Mouse (Mus musculus) kidney, adult 2 months (tissue): ENCODE results near the gene Plekhm3.

ENCODE experiments used
- CTCF ChIP-seq: fragments of 200-500 bp; conservative IDR thresholded peaks from 2 replicates; pipeline ENCODE4 v1.5.1; 2011; ENCODE audit warnings: low read depth, mild to moderate bottlenecking, control low read depth, low read length, moderate library complexity, mixed read lengths; ENCODE audit not compliant: insufficient read depth, insufficient read length
- POLR2A ChIP-seq: fragments of 200-500 bp; IDR thresholded peaks from one replicate; pipeline ENCODE4 v1.6.1; 2011; ENCODE audit warnings: low read depth, low read length, control low read depth

- no peak for TF ChIP-seq POLR2A
- TF ChIP-seq CTCF, result peak; percentile 55
Measured at GRCm38 (mm10) chr1:64986120-64986519, 29.5 kb upstream of the Plekhm3 start.
